Mouse (Mus musculus) midbrain, embryonic 14.5 days (tissue): Measurements from ENCODE around the gene Dnase1l3. TPM values are rescaled to one million over a fixed set of nuclear protein-coding genes. Genes with fewer than 3 reads are reported as not detected.

ENCODE experiments used
- ATAC-seq: fragments of 200-750 bp; cut with Nextera tagmentation; 2 replicates; pipeline ENCODE4 v1.8.0; 2017; ENCODE audit warnings: moderate number of reproducible peaks, moderate library complexity; ENCODE audit not compliant: low FRiP score, low TSS enrichment
- DNase-seq: peaks from one replicate; pipeline ENCODE4 v3.0.0-alpha.2; 2015
- H3K27ac ChIP-seq: fragments of 300-500 bp; sonication (generic); replicated peaks from 2 replicates; pipeline ENCODE4 v1.5.1; 2014; ENCODE audit warnings: mild to moderate bottlenecking, low read depth, low read length, moderate library complexity
- H3K27me3 ChIP-seq: fragments of 300-500 bp; sonication (generic); 2 replicates; pipeline ENCODE4 v1.6.1; 2014; ENCODE audit warnings: low read length, control low read depth, mixed read lengths; ENCODE audit not compliant: control insufficient read depth, insufficient read depth
- H3K36me3 ChIP-seq: fragments of 300-500 bp; sonication (generic); 2 replicates; pipeline ENCODE4 v1.6.1; 2014; ENCODE audit warnings: low read length, control low read depth; ENCODE audit not compliant: control insufficient read depth, insufficient read depth
- H3K4me1 ChIP-seq: fragments of 300-500 bp; sonication (generic); 2 replicates; pipeline ENCODE4 v1.6.1; 2014; ENCODE audit warnings: mild to moderate bottlenecking, antibody characterized with exemption, low read length, control low read depth; ENCODE audit not compliant: control insufficient read depth, insufficient read depth
- H3K4me2 ChIP-seq: fragments of 300-500 bp; sonication (generic); 2 replicates; pipeline ENCODE4 v1.6.1; 2014; ENCODE audit warnings: mild to moderate bottlenecking, low read length, moderate library complexity
- H3K4me3 ChIP-seq: fragments of 300-500 bp; sonication (generic); replicated peaks from 2 replicates; pipeline ENCODE4 v1.5.1; 2014; ENCODE audit warnings: low read depth, low read length
- H3K9ac ChIP-seq: fragments of 300-500 bp; sonication (generic); replicated peaks from 2 replicates; pipeline ENCODE4 v1.6.1; 2014; ENCODE audit warnings: mild to moderate bottlenecking, low read length, moderate library complexity
- H3K9me3 ChIP-seq: fragments of 300-500 bp; sonication (generic); 2 replicates; pipeline ENCODE4 v1.6.1; 2016; ENCODE audit warnings: low read length, control low read depth, mixed read lengths; ENCODE audit not compliant: control insufficient read depth
- WGBS: fragments of 180-500 bp; shearing (Covaris S2); extraction: QIAGEN DNeasy Blood & Tissue Kit; methylation state at CpG from one replicate; pipeline ENCODE4 v1.1.7; 2014; 5-methylcytosine and 5-hydroxymethylcytosine counted together
- polyA plus RNA-seq: library from polyadenylated mRNA; unstranded; fragments of >200 nt; fragmentation: Nextera tagmentation; extraction: Ambion mirVana; gene quantifications from 2 replicates; pipeline ENCODE4 v1.2.1, GENCODE M21; 2014

Gene Dnase1l3
- polyA plus RNA-seq, 1 experiment from 2014 or later: 0.09 TPM

- ATAC-seq: peak; percentile 55; the same call in 1 of the 2 replicates
- Histone ChIP-seq H3K9ac (no peak overlapping the region), H3K9me3 (no peaks in the 10 kb centered on the region), H3K27ac (no peak overlapping the region), H3K4me2 (no peak overlapping the region), H3K4me1 (0 out of 2 replicates have a peak, but pooled peaks cover 6% of the 10 kb centered on the region), H3K27me3 (no peaks in the 10 kb centered on the region), H3K4me3 (no peak overlapping the region), H3K36me3 (no peaks in the 10 kb centered on the region)
- DNase-seq: peak; percentile 61
- 53% methylated on average over 11 of the region's 11 CpGs for WGBS
Observed at GRCm38 (mm10) chr14:7960616-7961015, 33.8 kb downstream of the Dnase1l3 start.

DNA sequence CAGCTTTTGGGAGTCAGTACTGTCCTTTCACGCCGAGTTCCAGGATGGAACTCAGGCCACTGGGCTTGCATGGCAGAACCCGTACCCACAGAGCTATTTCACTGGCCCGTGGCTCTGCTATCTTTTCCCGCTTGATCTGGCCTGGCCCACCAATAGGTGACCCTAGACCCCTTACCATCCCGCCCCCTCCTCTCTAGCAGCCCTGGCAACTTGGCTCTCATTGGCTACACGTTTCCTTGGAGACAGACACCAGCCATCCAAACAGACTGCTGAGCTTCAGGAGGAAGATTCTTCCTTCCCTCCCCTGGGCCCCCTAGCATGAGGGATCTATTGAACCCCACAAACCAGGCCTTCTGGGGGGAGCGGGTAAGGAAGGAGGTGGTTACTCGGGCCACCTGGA is 37.3 kb downstream of the Dnase1l3 start, which contains the start of gene Gm45521:
TSS of gene Gm45521 (plus strand) at position 240 of the 400 bp plus-strand sequence.
- no peak within 1 kb of the TSS for H3K4me3 ChIP-seq
- H3K9me3 ChIP-seq: no peaks in the 10 kb centered on the region
- WGBS: 51% methylated on average over 9 of the region's 9 CpGs
- H3K27me3 ChIP-seq: no peaks in the 10 kb centered on the region
- H3K36me3 ChIP-seq: no peaks in the 10 kb centered on the region
- no peak within 1 kb of the TSS for H3K4me2 ChIP-seq
- H3K9ac ChIP-seq: 0 out of 2 replicates have a peak within 1 kb of the TSS, but pooled peaks have one; percentile 3
- DNase-seq (peak; percentile 31), ATAC-seq (peak; percentile 7; the same call in 1 of the 2 replicates)
- H3K4me1 ChIP-seq: 0 out of 2 replicates have a peak, but pooled peaks cover 6% of the 10 kb centered on the region
- H3K27ac ChIP-seq: no peak within 1 kb of the TSS

DNA sequence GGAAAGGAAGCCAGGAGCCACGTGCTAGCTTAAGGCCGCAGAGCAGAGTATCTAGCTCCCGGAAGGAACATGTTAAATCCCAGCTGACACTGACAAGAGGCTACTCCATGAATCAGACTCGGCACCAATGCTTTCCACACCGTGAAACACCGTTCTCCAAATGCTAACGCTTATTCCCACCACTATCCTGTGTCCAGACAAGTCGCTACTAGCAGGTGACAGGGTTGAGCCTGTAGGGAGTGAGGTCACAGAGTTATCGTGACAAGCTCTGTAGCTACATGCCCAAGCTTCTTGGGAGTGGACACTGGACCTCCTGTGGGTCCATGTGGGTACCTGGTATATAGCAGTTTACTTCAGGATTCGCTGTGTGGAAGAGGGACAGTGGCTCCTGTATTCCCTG is 37.9 kb downstream of the Dnase1l3 start:
- DNase-seq (no peak), ATAC-seq (no peak)
- no peak overlapping the region for H3K4me2 ChIP-seq
- no peak overlapping the region for H3K4me3 ChIP-seq
- H3K27ac ChIP-seq: no peak overlapping the region
- 0 out of 2 replicates have a peak, but pooled peaks cover 6% of the 10 kb centered on the region for H3K4me1 ChIP-seq
- H3K27me3 ChIP-seq: no peaks in the 10 kb centered on the region
- no peaks in the 10 kb centered on the region for H3K9me3 ChIP-seq
- WGBS: 83% methylated on average over 10 of the region's 10 CpGs
- H3K9ac ChIP-seq: no peak overlapping the region
- peaks cover 1% of the 10 kb centered on the region; the same call in 1 of the 2 replicates for H3K36me3 ChIP-seq

GRCm38 (mm10) chr14:7954071-7954471 is 40.3 kb downstream of the Dnase1l3 start:
- no peak for DNase-seq

DNA sequence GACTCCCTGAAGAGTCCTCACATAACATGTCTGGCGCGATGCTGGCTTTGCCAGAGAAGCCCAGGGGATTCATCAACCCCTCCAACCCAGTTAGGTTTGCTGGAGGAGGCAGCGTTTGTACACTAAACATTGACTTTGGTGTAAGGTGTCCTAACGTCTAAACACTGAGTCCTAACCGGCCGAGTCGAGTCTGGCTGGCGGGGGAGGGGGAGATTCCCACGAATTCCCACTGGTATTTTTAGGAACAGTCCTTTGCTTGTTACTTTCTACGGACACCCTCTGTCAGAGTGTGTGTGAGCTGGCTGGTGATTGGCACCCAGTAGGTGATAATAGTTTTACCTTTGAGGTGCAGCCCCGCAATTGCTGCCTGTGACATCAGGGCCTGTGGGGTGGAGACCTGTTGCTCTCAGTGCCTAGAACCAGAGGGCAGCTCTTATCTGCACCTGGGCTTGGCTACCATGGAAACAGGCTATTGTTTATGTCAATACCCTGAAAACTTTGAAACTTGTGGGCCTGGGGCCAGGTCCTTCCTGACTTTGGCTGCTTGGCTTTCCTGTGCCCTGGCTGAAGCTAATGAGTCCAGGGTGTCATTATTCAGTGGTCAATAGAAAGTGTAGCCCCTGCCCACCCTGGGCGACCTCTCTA is 41.6 kb downstream of the Dnase1l3 start:
- H3K4me3 ChIP-seq: no peak overlapping the region
- DNase-seq (peak; percentile 22), ATAC-seq (no peak)
- peaks cover 32% of the 10 kb centered on the region for H3K36me3 ChIP-seq
- H3K4me2 ChIP-seq: no peak overlapping the region
- no peaks in the 10 kb centered on the region for H3K27me3 ChIP-seq
- H3K9ac ChIP-seq: no peak overlapping the region
- 0 out of 2 replicates have a peak, but pooled peaks cover 6% of the 10 kb centered on the region for H3K4me1 ChIP-seq
- H3K27ac ChIP-seq: no peak overlapping the region; the same call in 1 of the 2 replicates
- 40% methylated on average over 12 of the region's 12 CpGs for WGBS
- H3K9me3 ChIP-seq: no peaks in the 10 kb centered on the region

More at GRCm38 (mm10) chr14:7954071-7954471, 40.3 kb downstream of the Dnase1l3 start:
- H3K27ac ChIP-seq: no peak overlapping the region
- WGBS: 38% methylated on average over 6 of the region's 6 CpGs
- H3K9ac ChIP-seq: no peak overlapping the region
- H3K9me3 ChIP-seq: no peaks in the 10 kb centered on the region
- no peak overlapping the region for H3K4me3 ChIP-seq
- no peak overlapping the region for H3K4me2 ChIP-seq
- 0 out of 2 replicates have a peak, but pooled peaks cover 6% of the 10 kb centered on the region for H3K4me1 ChIP-seq
- peaks cover 22% of the 10 kb centered on the region for H3K36me3 ChIP-seq
- no peaks in the 10 kb centered on the region for H3K27me3 ChIP-seq
- no peak for ATAC-seq

DNA sequence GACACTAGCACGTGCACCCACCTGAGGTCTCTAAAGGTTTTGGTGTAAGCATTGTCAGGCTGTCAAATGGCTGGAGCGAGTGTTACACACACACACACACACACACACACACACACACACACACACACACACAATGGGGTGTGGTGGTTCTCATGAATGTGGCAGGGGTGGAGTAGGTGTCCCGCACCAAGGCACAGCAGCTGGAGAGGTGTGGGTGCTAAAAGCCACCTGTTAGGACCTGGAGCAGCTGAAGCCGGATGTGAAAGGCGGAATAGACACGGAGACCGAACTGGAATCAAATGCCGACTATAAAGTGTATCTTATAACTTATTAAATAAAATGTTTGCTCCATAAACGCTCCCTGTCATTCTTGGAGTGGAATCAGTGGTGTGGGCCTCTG is 43.1 kb downstream of the Dnase1l3 start:
- Histone ChIP-seq H3K36me3 (peaks cover 38% of the 10 kb centered on the region), H3K9me3 (no peaks in the 10 kb centered on the region), H3K9ac (no peak overlapping the region), H3K27ac (no peak overlapping the region), H3K4me2 (no peak overlapping the region), H3K27me3 (no peaks in the 10 kb centered on the region), H3K4me3 (no peak overlapping the region), H3K4me1 (no peaks in the 10 kb centered on the region)
- no peak for ATAC-seq
- 95% methylated on average over 9 of the region's 9 CpGs for WGBS
- no peak for DNase-seq

DNA sequence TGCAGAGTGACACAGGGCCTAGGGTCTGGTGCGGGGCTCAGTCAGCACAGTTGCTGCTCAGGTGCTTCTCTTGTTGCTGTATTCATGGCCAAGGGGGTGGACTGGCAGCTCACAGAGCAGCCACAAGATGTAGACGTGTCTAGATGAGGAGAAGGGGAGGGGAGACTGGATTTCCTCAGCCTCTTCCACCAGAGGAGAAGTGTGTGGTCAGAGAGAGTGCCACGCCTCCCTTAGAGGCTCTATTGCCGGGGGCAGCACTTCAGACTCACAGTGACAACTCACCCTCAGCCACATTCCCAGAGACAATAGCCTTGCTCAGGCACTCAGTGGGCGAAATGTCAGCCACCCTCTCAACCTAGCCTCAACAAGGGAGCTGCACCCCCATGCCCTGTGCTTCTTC is 49.1 kb downstream of the Dnase1l3 start:
- H3K27ac ChIP-seq: no peak overlapping the region
- no peaks in the 10 kb centered on the region for H3K9me3 ChIP-seq
- H3K27me3 ChIP-seq: no peaks in the 10 kb centered on the region
- ATAC-seq (no peak), DNase-seq (no peak)
- no peak overlapping the region for H3K9ac ChIP-seq
- no peak overlapping the region for H3K4me3 ChIP-seq
- no peak overlapping the region for H3K4me2 ChIP-seq
- peaks cover 42% of the 10 kb centered on the region for H3K36me3 ChIP-seq
- 82% methylated on average over 5 of the region's 5 CpGs for WGBS
- H3K4me1 ChIP-seq: no peaks in the 10 kb centered on the region

DNA sequence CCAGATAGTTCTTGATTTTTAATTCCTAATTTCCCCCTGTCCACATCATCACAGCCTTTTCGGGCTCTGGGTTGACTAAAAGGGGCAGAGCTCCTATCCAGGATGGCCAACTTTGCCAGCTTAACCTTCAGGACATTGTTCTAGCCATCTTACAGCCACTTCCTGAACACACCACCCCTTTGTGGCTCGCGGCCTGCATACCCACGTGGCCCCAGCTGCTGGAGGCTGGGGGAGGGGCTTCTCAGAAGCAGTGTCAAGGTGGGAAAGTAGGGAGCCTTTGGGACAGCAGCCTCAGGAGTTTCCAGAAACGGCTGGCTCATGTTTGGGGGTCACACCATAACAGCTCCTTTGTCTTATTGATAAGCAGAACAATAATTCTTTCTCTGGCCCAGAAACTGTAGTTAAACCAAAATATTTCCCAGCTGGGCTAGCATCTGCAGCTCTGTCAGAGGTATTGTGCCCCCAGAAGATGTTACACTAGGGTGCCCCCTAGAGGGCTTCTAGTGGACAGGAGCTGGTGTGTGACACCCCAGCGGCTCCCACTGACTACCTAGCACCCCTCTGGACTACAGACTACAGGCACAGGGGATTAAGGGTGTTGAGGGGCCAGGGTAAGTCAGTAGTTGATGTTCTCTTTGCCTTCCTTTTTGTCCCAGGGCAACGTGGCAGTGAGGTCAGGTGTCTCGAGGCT is 49.9 kb downstream of the Dnase1l3 start:
- no peak for ATAC-seq
- Histone ChIP-seq H3K9ac (no peak overlapping the region), H3K27ac (no peak overlapping the region), H3K4me1 (no peaks in the 10 kb centered on the region), H3K9me3 (no peaks in the 10 kb centered on the region), H3K4me3 (no peak overlapping the region), H3K4me2 (no peak overlapping the region), H3K36me3 (peaks cover 34% of the 10 kb centered on the region), H3K27me3 (no peaks in the 10 kb centered on the region)
- WGBS: 61% methylated on average over 8 of the region's 8 CpGs
- peak; percentile 28 for DNase-seq
